Mouse (Mus musculus) stomach, postnatal 0 days (tissue): ENCODE data around the gene Bnc2. TPM values are rescaled to one million over a fixed set of nuclear protein-coding genes. Genes with fewer than 3 reads are reported as not detected.

Experiments
- ATAC-seq: fragments of 200-750 bp; cut with Nextera tagmentation; 2 replicates; pipeline ENCODE4 v1.8.0; 2017; ENCODE audit not compliant: low FRiP score, low TSS enrichment
- DNase-seq: peaks from one replicate; pipeline ENCODE4 v3.0.0-alpha.2; 2016; ENCODE audit warnings: low spot score
- H3K27ac ChIP-seq: fragments of 300-500 bp; sonication (generic); replicated peaks from 2 replicates; pipeline ENCODE4 v1.5.1; 2014; ENCODE audit warnings: mild to moderate bottlenecking, control low read depth
- H3K27me3 ChIP-seq: fragments of 300-500 bp; sonication (generic); 2 replicates; pipeline ENCODE4 v1.6.1; 2014; ENCODE audit warnings: low read length; ENCODE audit not compliant: control insufficient read depth, insufficient read depth
- H3K36me3 ChIP-seq: fragments of 300-500 bp; sonication (generic); 2 replicates; pipeline ENCODE4 v1.6.1; 2014; ENCODE audit warnings: low read length, mixed read lengths; ENCODE audit not compliant: control insufficient read depth, insufficient read depth
- H3K4me1 ChIP-seq: fragments of 300-500 bp; sonication (generic); replicated peaks from 2 replicates; pipeline ENCODE4 v1.6.1; 2014; ENCODE audit warnings: antibody characterized with exemption; ENCODE audit not compliant: control insufficient read depth, insufficient read depth
- H3K4me2 ChIP-seq: fragments of 300-500 bp; sonication (generic); replicated peaks from 2 replicates; pipeline ENCODE4 v1.6.1; 2014; ENCODE audit warnings: low read depth, mild to moderate bottlenecking, control low read depth, moderate library complexity
- H3K4me3 ChIP-seq: fragments of 300-500 bp; sonication (generic); 2 replicates; pipeline ENCODE4 v1.5.1; 2014; ENCODE audit warnings: low read depth, low read length, control low read depth
- H3K9ac ChIP-seq: fragments of 300-500 bp; sonication (generic); 2 replicates; pipeline ENCODE4 v1.6.1; 2014; ENCODE audit warnings: mild to moderate bottlenecking, low read length, control low read depth, mixed read lengths
- H3K9me3 ChIP-seq: fragments of 300-500 bp; sonication (generic); 2 replicates; pipeline ENCODE4 v1.6.1; 2016; ENCODE audit warnings: low read length; ENCODE audit not compliant: control insufficient read depth
- CTCF ChIP-seq: IDR thresholded peaks from 2 replicates; pipeline ENCODE4 v1.5.1; 2016; ENCODE audit warnings: antibody characterized with exemption, low read depth, mild to moderate bottlenecking, moderate library complexity
- EP300 ChIP-seq: optimal IDR thresholded peaks from 2 replicates; pipeline ENCODE3; 2016; ENCODE audit warnings: antibody characterized with exemption
- WGBS: fragments of 180-500 bp; shearing (Covaris S2); extraction: QIAGEN DNeasy Blood & Tissue Kit; methylation state at CpG from one replicate; pipeline ENCODE4 v1.1.7; 2014; 5-methylcytosine and 5-hydroxymethylcytosine counted together
- polyA plus RNA-seq: library from polyadenylated mRNA; unstranded; fragments of >200 nt; fragmentation: Nextera tagmentation; extraction: Ambion mirVana; gene quantifications from 2 replicates; pipeline ENCODE4 v1.2.1, GENCODE M21; 2015

The Bnc2 gene
- polyA plus RNA-seq, 1 experiment from 2014 or later = 5.8 TPM

GRCm38 (mm10) chr4:84668949-84669605 lies 6.0 kb downstream of the Bnc2 start:
- ATAC-seq (no peak), DNase-seq (no peak)
- TF ChIP-seq EP300 = no peak
- TF ChIP-seq CTCF = 0 out of 2 replicates have a peak, but pooled peaks have one; percentile 2
- WGBS = 56% methylated on average over 12 of the region's 12 CpGs
- Histone ChIP-seq H3K4me3 (no peak overlapping the region), H3K9me3 (no peaks in the 10 kb centered on the region), H3K4me2 (peak overlapping the region; percentile 23), H3K27me3 (no peaks in the 10 kb centered on the region), H3K4me1 (no peaks in the 10 kb centered on the region), H3K27ac (no peak overlapping the region), H3K9ac (no peak overlapping the region), H3K36me3 (no peaks in the 10 kb centered on the region)

DNA sequence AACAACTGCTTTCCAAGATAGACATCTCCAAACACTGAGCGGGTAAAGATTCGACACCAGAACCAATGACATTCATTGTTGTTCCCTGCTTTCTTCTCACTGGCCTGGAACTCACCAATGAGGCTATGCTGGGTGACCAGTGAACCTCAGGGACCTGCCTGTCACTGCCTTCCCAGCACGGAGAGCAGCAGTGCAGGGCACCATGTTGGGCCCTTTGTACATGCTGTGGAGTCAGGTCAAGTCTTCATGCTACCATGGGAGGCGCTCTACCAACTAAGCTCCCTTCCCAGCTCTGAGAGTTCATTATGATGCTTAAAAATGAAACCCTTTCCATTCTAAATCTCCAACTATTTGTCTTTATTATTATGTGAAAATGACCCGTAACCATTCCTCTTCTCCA lies 6.8 kb downstream of the Bnc2 start:
- TF ChIP-seq EP300 (no peak), CTCF (no peak)
- no peak for DNase-seq
- Histone ChIP-seq H3K4me2 (no peak overlapping the region), H3K4me3 (no peak overlapping the region), H3K27me3 (no peaks in the 10 kb centered on the region), H3K9ac (no peak overlapping the region), H3K27ac (no peak overlapping the region), H3K9me3 (no peaks in the 10 kb centered on the region), H3K4me1 (no peaks in the 10 kb centered on the region), H3K36me3 (no peaks in the 10 kb centered on the region)
- no peak for ATAC-seq
- 83% methylated on average over 5 of the region's 5 CpGs for WGBS

DNA sequence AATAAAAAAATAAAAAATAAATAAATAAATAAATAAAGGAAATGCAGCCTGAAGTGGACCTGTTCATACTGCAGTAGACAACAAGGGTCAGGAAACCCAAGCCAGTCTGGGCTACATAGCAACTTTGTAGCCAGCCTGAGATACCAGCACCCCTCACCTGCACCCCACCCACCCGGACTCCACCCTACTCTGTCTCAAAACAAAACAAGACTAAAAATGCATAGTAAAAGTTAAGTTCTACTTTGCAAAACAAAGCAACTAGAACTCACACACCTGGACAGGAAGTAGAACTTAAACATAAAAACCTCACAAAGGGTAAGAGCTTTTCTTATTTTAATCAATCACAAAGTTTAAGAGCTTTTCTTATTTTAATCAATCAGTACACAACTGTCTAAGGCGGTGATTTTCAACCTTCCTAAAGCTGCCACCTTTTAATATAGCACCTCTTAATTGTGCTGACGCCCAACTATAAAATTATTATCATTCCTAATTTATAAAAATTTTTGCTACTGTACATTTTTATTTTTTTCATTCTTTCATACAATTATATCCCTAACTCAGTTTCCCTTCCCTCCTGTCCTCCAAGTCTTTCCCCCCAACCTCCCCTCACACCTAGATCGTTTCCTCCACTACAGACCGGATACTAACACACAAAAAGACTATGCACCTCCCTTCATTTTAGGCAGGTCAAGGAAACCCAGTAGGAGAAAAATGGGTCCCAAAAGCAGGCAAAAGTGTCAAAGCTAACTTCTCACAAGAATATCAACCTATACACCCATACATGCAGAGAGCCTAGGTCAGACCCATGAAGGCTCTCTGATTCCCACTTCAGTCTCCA lies 12.6 kb downstream of the Bnc2 start:
- 82% methylated on average over 5 of the region's 5 CpGs for WGBS
- Histone ChIP-seq H3K4me3 (no peak overlapping the region), H3K4me2 (no peak overlapping the region), H3K27me3 (no peaks in the 10 kb centered on the region), H3K9me3 (no peaks in the 10 kb centered on the region), H3K4me1 (no peaks in the 10 kb centered on the region), H3K27ac (no peak overlapping the region), H3K36me3 (no peaks in the 10 kb centered on the region), H3K9ac (no peak overlapping the region)
- ATAC-seq (no peak), DNase-seq (no peak)
- no peak for TF ChIP-seq CTCF
- no peak for TF ChIP-seq EP300

- 77% methylated on average over 3 of the region's 3 CpGs for WGBS
These were observed 13.7 kb downstream of the Bnc2 start for GRCm38 (mm10) chr4:84661341-84661740.

DNA sequence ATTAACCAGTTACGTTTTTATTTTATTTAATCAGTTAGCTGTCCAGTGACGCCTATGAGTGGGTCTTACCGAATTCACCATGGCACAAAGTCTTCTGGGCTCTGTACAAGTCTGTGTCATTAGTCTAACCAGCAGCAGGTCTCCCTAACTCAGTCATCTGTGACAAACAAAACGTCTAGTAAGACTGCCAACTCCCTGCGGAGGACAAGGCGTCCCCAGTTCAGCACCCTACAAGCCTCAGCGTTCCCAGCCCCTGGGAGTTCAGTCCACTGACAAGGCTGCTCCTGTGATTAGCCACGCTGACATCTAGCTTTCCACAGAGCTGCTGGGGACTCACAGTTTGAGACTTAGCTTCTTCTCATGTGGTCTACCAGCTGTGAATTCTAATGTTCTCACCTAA lies 23.3 kb downstream of the Bnc2 start:
- Histone ChIP-seq H3K4me1 (no peaks in the 10 kb centered on the region), H3K27ac (no peak overlapping the region), H3K4me3 (no peak overlapping the region), H3K4me2 (no peak overlapping the region), H3K36me3 (no peaks in the 10 kb centered on the region), H3K9me3 (no peaks in the 10 kb centered on the region), H3K27me3 (no peaks in the 10 kb centered on the region), H3K9ac (no peak overlapping the region)
- no peak for ATAC-seq
- no peak for DNase-seq
- TF ChIP-seq CTCF (no peak), EP300 (no peak)
- 55% methylated on average over 8 of the region's 8 CpGs for WGBS

More at GRCm38 (mm10) chr4:84661341-84661740, 13.7 kb downstream of the Bnc2 start:
- Histone ChIP-seq H3K27me3 (no peaks in the 10 kb centered on the region), H3K27ac (no peak overlapping the region), H3K9me3 (no peaks in the 10 kb centered on the region), H3K36me3 (no peaks in the 10 kb centered on the region), H3K4me1 (no peaks in the 10 kb centered on the region), H3K4me2 (no peak overlapping the region), H3K9ac (no peak overlapping the region), H3K4me3 (no peak overlapping the region)
- DNase-seq (no peak), ATAC-seq (no peak)
- TF ChIP-seq EP300 (no peak), CTCF (no peak)

DNA sequence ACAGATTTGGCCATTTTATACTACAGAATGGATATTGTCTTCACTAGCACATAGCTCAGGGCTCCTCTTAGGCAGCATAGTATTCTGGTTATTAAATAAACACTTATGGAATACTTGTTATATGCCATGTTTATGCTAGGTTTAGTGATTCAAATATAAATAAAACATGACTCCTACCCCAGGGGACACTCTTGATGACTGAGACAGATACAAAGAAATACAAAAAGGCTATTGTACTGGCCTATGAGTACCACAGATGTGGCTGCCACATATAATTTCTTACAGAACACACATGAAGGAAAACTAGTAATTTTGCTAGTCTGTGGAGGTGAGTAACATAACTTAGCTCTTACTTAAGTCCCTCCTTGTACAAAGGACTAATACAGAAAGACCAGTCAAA lies 28.5 kb downstream of the Bnc2 start:
- Histone ChIP-seq H3K4me1 (no peaks in the 10 kb centered on the region), H3K36me3 (no peaks in the 10 kb centered on the region), H3K9me3 (no peaks in the 10 kb centered on the region), H3K27me3 (no peaks in the 10 kb centered on the region), H3K9ac (no peak overlapping the region), H3K4me2 (no peak overlapping the region), H3K4me3 (no peak overlapping the region), H3K27ac (no peak overlapping the region)
- ATAC-seq (no peak), DNase-seq (no peak)
- no peak for TF ChIP-seq CTCF
- TF ChIP-seq EP300 = no peak
